Mouse (Mus musculus): Measurements from ENCODE around the gene Gstt2.

Gstt2 gene

GRCm38 (mm10) chr10:75837248-75837759 is at the start of gene Gstt2:
Gene Gstt2, minus strand, starts transcription at chr10:75837424.
- peak; percentile 84 for DNase-seq (ENCODE audit: low read depth, low spot score)

DNA sequence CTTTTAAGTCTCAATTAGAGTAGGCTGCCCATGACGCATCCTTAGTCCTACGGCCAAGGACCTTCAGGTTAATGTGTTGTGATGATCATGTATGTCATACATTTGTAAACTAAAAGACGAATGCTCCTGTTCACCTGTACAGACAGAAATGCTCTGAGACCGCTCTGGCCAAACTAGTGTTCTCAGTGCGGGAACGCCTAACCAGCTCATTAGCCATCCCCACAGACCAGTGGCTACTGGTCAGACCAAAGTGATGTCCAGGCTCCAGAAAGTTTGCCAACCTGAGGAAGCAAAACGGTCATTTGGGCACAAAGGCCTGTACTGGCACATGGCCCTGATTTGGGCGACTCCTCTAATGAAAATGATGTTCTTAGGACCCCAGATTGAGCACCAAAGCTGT is 47.5 kb upstream of the Gstt2 start:
- no peak for DNase-seq (ENCODE audit: low read depth, low spot score)

GRCm38 (mm10) chr10:75883232-75883552 is 46.0 kb upstream of the Gstt2 start:
- DNase-seq (ENCODE audit: low read depth, low spot score), result peak; percentile 80

GRCm38 (mm10) chr10:75882433-75883231 is 45.4 kb upstream of the Gstt2 start:
- no peak for DNase-seq (ENCODE audit: low read depth, low spot score)

- no peak for DNase-seq (ENCODE audit: low read depth, low spot score)
These were observed 44.6 kb upstream of the Gstt2 start for GRCm38 (mm10) chr10:75881578-75882432.

GRCm38 (mm10) chr10:75880771-75881577 is 43.8 kb upstream of the Gstt2 start:
- DNase-seq (ENCODE audit: low read depth, low spot score), result no peak

DNA sequence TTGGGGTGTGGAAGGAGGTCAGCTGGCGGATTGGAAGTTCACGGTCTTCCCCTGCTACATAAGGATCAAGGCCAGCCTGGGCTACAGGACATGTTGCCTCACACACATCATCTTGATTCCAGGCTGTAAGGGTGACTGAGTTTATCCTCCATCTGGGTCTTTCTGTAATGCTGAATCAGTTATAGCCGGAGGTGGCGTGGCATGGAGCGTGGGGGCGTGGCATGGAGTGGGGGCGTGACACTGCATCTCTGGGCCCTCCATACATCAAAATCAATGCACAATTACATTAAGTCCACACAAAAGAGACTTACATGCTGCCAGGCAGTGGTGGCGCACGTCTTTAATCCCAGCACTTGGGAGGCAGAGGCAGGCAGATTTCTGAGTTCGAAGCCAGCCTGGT is 43.1 kb upstream of the Gstt2 start:
- no peak for DNase-seq (ENCODE audit: low read depth, low spot score)

GRCm38 (mm10) chr10:75878836-75879235 is 41.6 kb upstream of the Gstt2 start:
- DNase-seq (ENCODE audit: low read depth, low spot score), result no peak

DNA sequence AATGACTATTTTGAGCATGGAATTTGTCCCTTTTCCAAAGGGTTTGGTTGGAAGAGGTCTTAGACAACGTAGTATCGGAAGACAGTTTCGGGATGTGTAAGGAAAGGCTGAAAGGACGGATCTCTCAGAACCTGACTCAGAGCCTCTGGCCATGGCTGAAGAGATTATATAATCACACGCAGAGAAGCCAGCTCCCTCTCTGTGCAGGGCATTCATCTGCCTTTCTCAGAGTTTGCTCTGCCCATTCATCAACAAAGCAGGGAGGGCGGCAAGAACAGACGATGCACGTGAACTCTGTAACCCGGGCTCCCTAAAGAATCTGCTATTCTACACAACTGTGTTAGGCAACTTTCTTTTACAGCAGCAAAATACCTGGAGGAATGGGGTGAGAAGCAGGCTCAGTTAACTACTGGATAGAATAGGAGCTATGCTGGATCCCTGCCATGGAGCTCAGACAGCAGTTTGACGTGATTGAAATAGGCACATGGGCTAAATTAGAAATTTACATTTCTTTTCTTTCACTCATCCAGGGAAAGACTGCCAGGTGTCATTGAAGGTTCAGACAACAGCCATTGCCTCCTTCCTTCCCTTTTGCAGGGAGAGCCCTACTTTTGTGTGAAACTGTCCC is 36.4 kb upstream of the Gstt2 start:
- DNase-seq (ENCODE audit: low read depth, low spot score), result no peak

- no peak for DNase-seq (ENCODE audit: low read depth, low spot score)
These were observed 35.8 kb upstream of the Gstt2 start for GRCm38 (mm10) chr10:75872915-75873542.

DNA sequence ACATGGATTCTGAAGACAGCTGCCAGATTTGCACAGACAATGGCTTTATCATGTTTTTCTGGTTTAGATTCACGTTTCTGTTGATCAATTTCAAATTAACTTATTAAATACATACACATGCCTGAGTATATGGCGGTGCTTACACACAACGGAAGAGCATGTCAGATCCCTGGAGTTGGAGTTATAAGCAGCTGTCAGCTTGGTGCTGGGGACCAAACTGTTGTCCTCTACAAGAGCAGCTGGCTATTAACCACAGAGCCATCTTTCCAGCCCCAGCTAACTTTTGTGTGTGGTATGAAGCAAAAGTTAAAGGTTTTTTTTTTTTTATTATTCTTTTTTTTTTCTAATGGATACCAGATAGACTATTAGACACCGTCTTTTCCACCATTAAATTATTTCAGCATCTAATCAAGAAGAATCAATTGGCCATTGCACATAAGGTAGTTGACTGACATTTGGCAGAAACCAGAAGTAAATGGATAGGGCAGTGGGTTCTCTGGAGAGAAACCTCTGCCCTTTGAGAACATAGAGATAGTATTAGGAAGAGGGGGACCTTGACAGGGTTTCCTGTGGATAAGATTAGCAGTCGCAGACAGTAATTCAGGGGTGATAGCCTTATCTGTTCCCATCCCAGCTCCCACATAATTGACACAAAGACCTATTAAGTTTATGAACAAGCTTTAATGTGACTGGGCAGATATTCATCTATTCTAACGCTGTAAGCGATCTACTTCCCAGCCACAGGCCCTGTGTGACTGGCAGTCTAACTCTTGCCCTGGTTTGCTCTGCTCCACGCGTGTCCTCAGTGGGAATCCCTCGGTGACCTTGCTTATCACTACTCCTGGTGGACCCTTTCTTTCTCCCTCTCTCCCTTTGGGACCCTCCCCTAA is 35.0 kb upstream of the Gstt2 start:
- no peak for DNase-seq (ENCODE audit: low read depth, low spot score)

GRCm38 (mm10) chr10:75861587-75861986 is 24.4 kb upstream of the Gstt2 start:
- DNase-seq (ENCODE audit: low read depth, low spot score), result no peak

DNA sequence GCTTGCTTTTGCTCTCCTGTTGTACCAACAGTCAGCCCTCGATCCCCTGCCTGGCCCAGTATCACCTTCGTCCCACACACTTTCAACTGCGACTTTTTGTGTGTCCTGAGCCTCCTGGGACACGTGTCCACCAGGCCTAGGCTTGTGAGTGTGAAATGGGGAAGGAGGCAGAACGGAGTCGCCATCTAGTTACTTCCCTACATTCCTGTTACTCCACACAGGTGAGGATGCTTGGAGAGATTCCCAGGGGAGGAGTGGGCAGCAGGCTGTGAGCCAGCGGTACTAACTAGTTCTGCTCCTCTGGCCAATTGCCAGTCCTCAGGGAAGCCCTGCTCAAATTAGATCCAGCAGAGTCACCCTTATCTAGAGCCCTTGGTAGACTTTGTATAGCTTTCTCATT is 23.5 kb upstream of the Gstt2 start:
- DNase-seq (ENCODE audit: low read depth, low spot score), result no peak

- peak; percentile 93 for DNase-seq (ENCODE audit: low read depth, low spot score)
These were observed 22.7 kb upstream of the Gstt2 start, which contains the start of gene Mif for GRCm38 (mm10) chr10:75859786-75860470. Gene Mif, minus strand, starts transcription at chr10:75860240.

DNA sequence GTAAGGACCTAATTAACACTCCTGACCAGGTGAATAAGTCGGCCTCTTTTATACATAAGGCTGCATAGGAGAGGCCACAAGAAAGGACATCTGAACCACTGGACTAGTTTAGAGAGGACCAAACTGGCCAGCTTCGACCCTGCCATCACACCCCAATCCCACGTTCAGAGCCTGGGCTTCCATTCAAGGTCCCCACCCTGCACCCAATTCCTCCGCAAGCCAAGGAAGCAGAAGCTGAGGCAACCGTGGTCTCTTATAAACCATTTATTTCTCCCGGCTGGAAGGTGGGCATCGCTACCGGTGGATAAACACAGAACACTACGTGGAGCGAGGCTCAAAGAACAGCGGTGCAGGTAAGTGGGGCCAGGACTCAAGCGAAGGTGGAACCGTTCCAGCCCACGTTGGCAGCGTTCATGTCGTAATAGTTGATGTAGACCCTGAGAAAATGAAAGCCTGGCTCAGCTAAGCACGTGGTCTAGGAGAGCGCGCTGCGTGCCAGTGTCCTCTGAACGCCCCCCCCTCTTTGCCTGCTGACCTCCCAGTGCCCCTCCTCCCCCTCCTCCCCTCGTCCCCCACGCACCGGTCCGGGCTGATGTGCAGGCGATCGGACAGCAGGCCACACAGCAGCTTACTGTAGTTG is 22.0 kb upstream of the Gstt2 start:
- peak; percentile 63 for DNase-seq (ENCODE audit: low read depth, low spot score)

- DNase-seq (ENCODE audit: low read depth, low spot score), result no peak
These were observed 20.4 kb upstream of the Gstt2 start for GRCm38 (mm10) chr10:75857598-75857997.

DNA sequence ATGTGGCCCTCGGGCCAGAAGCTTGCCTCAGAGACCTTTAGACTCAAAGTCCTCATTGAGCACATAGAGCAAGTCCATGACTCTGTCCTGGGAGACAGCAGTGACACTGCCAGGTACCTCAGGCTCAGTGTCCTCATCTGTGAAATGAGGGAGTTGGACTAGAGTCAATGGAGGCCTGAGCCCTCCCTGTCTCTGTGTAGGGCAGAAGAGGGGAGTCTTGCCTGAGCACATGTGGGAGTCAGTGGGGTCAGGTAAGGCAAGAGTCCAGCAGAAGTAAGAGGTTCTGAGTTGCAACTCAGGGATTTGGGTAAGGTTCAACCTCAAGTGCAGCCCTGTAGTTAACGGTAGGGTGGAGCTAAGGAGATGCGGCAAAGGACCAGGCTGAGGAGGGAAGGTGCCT is 19.8 kb upstream of the Gstt2 start:
- no peak for DNase-seq (ENCODE audit: low read depth, low spot score)

GRCm38 (mm10) chr10:75856155-75856907 is 19.1 kb upstream of the Gstt2 start:
- DNase-seq (ENCODE audit: low read depth, low spot score), result no peak
